Mouse (Mus musculus): ENCODE measurements at regions not wholly inside any gene's neighbourhood (a gene's known extent, or its start where the extent isn't known, plus 50 kb on each side); places are given as distances from the start of the nearest gene placed in this dataset.

GRCm38 (mm10) chr4:68648311-68648710 lies 305.9 kb downstream of the Brinp1 start:
- no peak for TF ChIP-seq POLR2A (IDR thresholded peaks at IDR 0.05; ENCODE audit: borderline replicate concordance, extremely low read depth, insufficient read depth, insufficient read length)
- DNase-seq (ENCODE audit: low spot score) (no peak), ATAC-seq (ENCODE audit: low FRiP score, low read depth) (no peak)
- Histone ChIP-seq H3K36me3 (ENCODE audit: control insufficient read depth, insufficient read depth, low read length) (no peaks in the 10 kb centered on the region), H3K4me1 (ENCODE audit: control insufficient read depth, insufficient read depth, low read length) (no peaks in the 10 kb centered on the region), H3K27ac (replicated peaks; ENCODE audit: low read depth, low read length) (no peak overlapping the region), H3K9ac (ENCODE audit: low read depth, low read length, severe bottlenecking) (no peak overlapping the region), H3K9me3 (ENCODE audit: control insufficient read depth, low read length) (no peaks in the 10 kb centered on the region), H3K4me2 (replicated peaks; ENCODE audit: low read depth, low read length, severe bottlenecking) (no peak overlapping the region), H3K27me3 (ENCODE audit: control insufficient read depth, insufficient read depth, low read length) (no peaks in the 10 kb centered on the region), H3K4me3 (replicated peaks; ENCODE audit: low read length) (no peak overlapping the region)
- 85% methylated on average over 1 of the region's 1 CpGs for WGBS

GRCm38 (mm10) chr4:68633299-68633698 lies 320.9 kb downstream of the Brinp1 start:
- DNase-seq (ENCODE audit: low spot score) (no peak), ATAC-seq (ENCODE audit: low FRiP score, low read depth) (no peak)
- Histone ChIP-seq H3K27me3 (ENCODE audit: control insufficient read depth, insufficient read depth, low read length) (no peaks in the 10 kb centered on the region), H3K4me3 (replicated peaks; ENCODE audit: low read length) (no peak overlapping the region), H3K27ac (replicated peaks; ENCODE audit: low read depth, low read length) (no peak overlapping the region), H3K4me1 (ENCODE audit: control insufficient read depth, insufficient read depth, low read length) (no peaks in the 10 kb centered on the region), H3K36me3 (ENCODE audit: control insufficient read depth, insufficient read depth, low read length) (no peaks in the 10 kb centered on the region), H3K9me3 (ENCODE audit: control insufficient read depth, low read length) (no peaks in the 10 kb centered on the region), H3K9ac (ENCODE audit: low read depth, low read length, severe bottlenecking) (no peak overlapping the region), H3K4me2 (replicated peaks; ENCODE audit: low read depth, low read length, severe bottlenecking) (no peak overlapping the region)
- TF ChIP-seq POLR2A (IDR thresholded peaks at IDR 0.05; ENCODE audit: borderline replicate concordance, extremely low read depth, insufficient read depth, insufficient read length), result no peak
- WGBS, result 79% methylated on average over 2 of the region's 2 CpGs

- DNase-seq (ENCODE audit: low spot score) (no peak), ATAC-seq (ENCODE audit: low FRiP score, low read depth) (no peak)
Measured at GRCm38 (mm10) chr4:68624025-68624342, 330.2 kb downstream of the Brinp1 start.

GRCm38 (mm10) chr4:68623125-68624024 lies 330.8 kb downstream of the Brinp1 start:
- no peak for TF ChIP-seq POLR2A (IDR thresholded peaks at IDR 0.05; ENCODE audit: borderline replicate concordance, extremely low read depth, insufficient read depth, insufficient read length)
- Histone ChIP-seq H3K4me2 (replicated peaks; ENCODE audit: low read depth, low read length, severe bottlenecking) (no peak overlapping the region), H3K4me3 (replicated peaks; ENCODE audit: low read length) (no peak overlapping the region), H3K27me3 (ENCODE audit: control insufficient read depth, insufficient read depth, low read length) (no peaks in the 10 kb centered on the region), H3K4me1 (ENCODE audit: control insufficient read depth, insufficient read depth, low read length) (no peaks in the 10 kb centered on the region), H3K9ac (ENCODE audit: low read depth, low read length, severe bottlenecking) (no peak overlapping the region), H3K36me3 (ENCODE audit: control insufficient read depth, insufficient read depth, low read length) (no peaks in the 10 kb centered on the region), H3K9me3 (ENCODE audit: control insufficient read depth, low read length) (no peaks in the 10 kb centered on the region), H3K27ac (replicated peaks; ENCODE audit: low read depth, low read length) (no peak overlapping the region)
- 63% methylated on average over 7 of the region's 7 CpGs for WGBS
- DNase-seq (ENCODE audit: low spot score) (no peak), ATAC-seq (ENCODE audit: low FRiP score, low read depth) (no peak)

More at GRCm38 (mm10) chr4:68624025-68624342, 330.2 kb downstream of the Brinp1 start:
- Histone ChIP-seq H3K4me1 (ENCODE audit: control insufficient read depth, insufficient read depth, low read length) (no peaks in the 10 kb centered on the region), H3K4me2 (replicated peaks; ENCODE audit: low read depth, low read length, severe bottlenecking) (no peak overlapping the region), H3K4me3 (replicated peaks; ENCODE audit: low read length) (no peak overlapping the region), H3K9me3 (ENCODE audit: control insufficient read depth, low read length) (no peaks in the 10 kb centered on the region), H3K36me3 (ENCODE audit: control insufficient read depth, insufficient read depth, low read length) (no peaks in the 10 kb centered on the region), H3K9ac (ENCODE audit: low read depth, low read length, severe bottlenecking) (no peak overlapping the region), H3K27ac (replicated peaks; ENCODE audit: low read depth, low read length) (no peak overlapping the region), H3K27me3 (ENCODE audit: control insufficient read depth, insufficient read depth, low read length) (no peaks in the 10 kb centered on the region)
- WGBS, result 81% methylated on average over 4 of the region's 4 CpGs
- TF ChIP-seq POLR2A (IDR thresholded peaks at IDR 0.05; ENCODE audit: borderline replicate concordance, extremely low read depth, insufficient read depth, insufficient read length), result no peak

- no peak overlapping the region for H3K4me3 ChIP-seq (replicated peaks; ENCODE audit: low read length)
- ATAC-seq (ENCODE audit: low FRiP score, low read depth) (no peak), DNase-seq (ENCODE audit: low spot score) (no peak)
- TF ChIP-seq POLR2A (IDR thresholded peaks at IDR 0.05; ENCODE audit: borderline replicate concordance, extremely low read depth, insufficient read depth, insufficient read length), result no peak
- 89% methylated on average over 3 of the region's 3 CpGs for WGBS
- no peak overlapping the region for H3K4me2 ChIP-seq (replicated peaks; ENCODE audit: low read depth, low read length, severe bottlenecking)
- no peak overlapping the region for H3K9ac ChIP-seq (ENCODE audit: low read depth, low read length, severe bottlenecking)
- no peaks in the 10 kb centered on the region for H3K27me3 ChIP-seq (ENCODE audit: control insufficient read depth, insufficient read depth, low read length)
- no peaks in the 10 kb centered on the region for H3K9me3 ChIP-seq (ENCODE audit: control insufficient read depth, low read length)
- H3K36me3 ChIP-seq (ENCODE audit: control insufficient read depth, insufficient read depth, low read length), result no peaks in the 10 kb centered on the region
- no peak overlapping the region for H3K27ac ChIP-seq (replicated peaks; ENCODE audit: low read depth, low read length)
- no peaks in the 10 kb centered on the region for H3K4me1 ChIP-seq (ENCODE audit: control insufficient read depth, insufficient read depth, low read length)
Measured at GRCm38 (mm10) chr4:68620585-68620984, 333.6 kb downstream of the Brinp1 start.

Measured in limb, embryonic 14.5 days (tissue).